Mouse (Mus musculus): ENCODE data around the gene Crybg2. TPM values are rescaled to one million over a fixed set of nuclear protein-coding genes. Genes with fewer than 3 reads are reported as not detected.

Crybg2 gene
- polyA plus RNA-seq, 1 experiment from 2014 or later: 0.52 TPM

- peaks cover 3% of the 10 kb centered on the region for H3K36me3 ChIP-seq (ENCODE audit: control insufficient read depth, insufficient read depth, low read length)
- ATAC-seq (replicated peaks; ENCODE audit: insufficient number of reproducible peaks, low FRiP score, low TSS enrichment): no peak
- H3K4me1 ChIP-seq (ENCODE audit: control insufficient read depth, insufficient read depth, low read length): peaks cover 23% of the 10 kb centered on the region
Measured at GRCm38 (mm10) chr4:134129482-134129881, 68.9 kb downstream of the Crybg2 start.

GRCm38 (mm10) chr4:134132117-134132516 lies 71.5 kb downstream of the Crybg2 start:
- no peak for ATAC-seq (replicated peaks; ENCODE audit: insufficient number of reproducible peaks, low FRiP score, low TSS enrichment)
- no peak overlapping the region for H3K4me2 ChIP-seq
- H3K27ac ChIP-seq (ENCODE audit: low read depth, low read length): no peak overlapping the region
- H3K9ac ChIP-seq (ENCODE audit: low read depth, low read length): no peak overlapping the region
- peaks cover 3% of the 10 kb centered on the region for H3K36me3 ChIP-seq (ENCODE audit: control insufficient read depth, insufficient read depth, low read length)
- WGBS (ENCODE audit: insufficient replicate concordance): 69% methylated on average over 3 of the region's 3 CpGs
- peaks cover 29% of the 10 kb centered on the region for H3K4me1 ChIP-seq (ENCODE audit: control insufficient read depth, insufficient read depth, low read length)
- no peaks in the 10 kb centered on the region for H3K27me3 ChIP-seq (ENCODE audit: control insufficient read depth, insufficient read depth, low read length)
- no peak overlapping the region for H3K4me3 ChIP-seq (ENCODE audit: low read depth, low read length)
- H3K9me3 ChIP-seq (replicated peaks; ENCODE audit: control insufficient read depth, low read length): no peaks in the 10 kb centered on the region

More at GRCm38 (mm10) chr4:134129482-134129881, 68.9 kb downstream of the Crybg2 start:
- peak overlapping the region; percentile 89; the same call in 1 of the 2 replicates for H3K9ac ChIP-seq (ENCODE audit: low read depth, low read length)
- no peaks in the 10 kb centered on the region for H3K27me3 ChIP-seq (ENCODE audit: control insufficient read depth, insufficient read depth, low read length)
- H3K4me3 ChIP-seq (ENCODE audit: low read depth, low read length): peak overlapping the region; percentile 89; the same call in 1 of the 2 replicates
- peak overlapping the region; percentile 86 for H3K27ac ChIP-seq (ENCODE audit: low read depth, low read length)
- WGBS (ENCODE audit: insufficient replicate concordance): 25% methylated on average over 6 of the region's 6 CpGs
- H3K9me3 ChIP-seq (replicated peaks; ENCODE audit: control insufficient read depth, low read length): no peaks in the 10 kb centered on the region
- H3K4me2 ChIP-seq: peak overlapping the region; percentile 81

GRCm38 (mm10) chr4:134132519-134133095 lies 72.0 kb downstream of the Crybg2 start:
- Histone ChIP-seq H3K4me3 (ENCODE audit: low read depth, low read length) (no peak overlapping the region), H3K9ac (ENCODE audit: low read depth, low read length) (no peak overlapping the region), H3K4me2 (no peak overlapping the region), H3K27ac (ENCODE audit: low read depth, low read length) (no peak overlapping the region), H3K36me3 (ENCODE audit: control insufficient read depth, insufficient read depth, low read length) (peaks cover 3% of the 10 kb centered on the region; the same call in 1 of the 2 replicates), H3K4me1 (ENCODE audit: control insufficient read depth, insufficient read depth, low read length) (peaks cover 28% of the 10 kb centered on the region), H3K27me3 (ENCODE audit: control insufficient read depth, insufficient read depth, low read length) (no peaks in the 10 kb centered on the region), H3K9me3 (replicated peaks; ENCODE audit: control insufficient read depth, low read length) (no peaks in the 10 kb centered on the region)
- no peak for ATAC-seq (replicated peaks; ENCODE audit: insufficient number of reproducible peaks, low FRiP score, low TSS enrichment)
- 57% methylated on average over 8 of the region's 8 CpGs for WGBS (ENCODE audit: insufficient replicate concordance)

- ATAC-seq (replicated peaks; ENCODE audit: insufficient number of reproducible peaks, low FRiP score, low TSS enrichment): no peak
- Histone ChIP-seq H3K9me3 (replicated peaks; ENCODE audit: control insufficient read depth, low read length) (no peaks in the 10 kb centered on the region), H3K27ac (ENCODE audit: low read depth, low read length) (peak overlapping the region; percentile 22; the same call in 1 of the 2 replicates), H3K4me3 (ENCODE audit: low read depth, low read length) (no peak overlapping the region), H3K9ac (ENCODE audit: low read depth, low read length) (0 out of 2 replicates have a peak overlapping the region, but pooled peaks have one; percentile 28), H3K27me3 (ENCODE audit: control insufficient read depth, insufficient read depth, low read length) (no peaks in the 10 kb centered on the region), H3K4me2 (no peak overlapping the region), H3K36me3 (ENCODE audit: control insufficient read depth, insufficient read depth, low read length) (no peaks in the 10 kb centered on the region), H3K4me1 (ENCODE audit: control insufficient read depth, insufficient read depth, low read length) (peaks cover 15% of the 10 kb centered on the region)
- WGBS (ENCODE audit: insufficient replicate concordance): 41% methylated on average over 3 of the region's 3 CpGs
Measured at GRCm38 (mm10) chr4:134136280-134136926, 75.8 kb downstream of the Crybg2 start.

- H3K27me3 ChIP-seq (ENCODE audit: control insufficient read depth, insufficient read depth, low read length): no peaks in the 10 kb centered on the region
- no peaks in the 10 kb centered on the region for H3K36me3 ChIP-seq (ENCODE audit: control insufficient read depth, insufficient read depth, low read length)
- no peak overlapping the region for H3K9ac ChIP-seq (ENCODE audit: low read depth, low read length)
- H3K4me1 ChIP-seq (ENCODE audit: control insufficient read depth, insufficient read depth, low read length): peaks cover 11% of the 10 kb centered on the region
- H3K4me3 ChIP-seq (ENCODE audit: low read depth, low read length): no peak overlapping the region
- WGBS (ENCODE audit: insufficient replicate concordance): 87% methylated on average over 2 of the region's 2 CpGs
- ATAC-seq (replicated peaks; ENCODE audit: insufficient number of reproducible peaks, low FRiP score, low TSS enrichment): no peak
- H3K27ac ChIP-seq (ENCODE audit: low read depth, low read length): no peak overlapping the region
- H3K9me3 ChIP-seq (replicated peaks; ENCODE audit: control insufficient read depth, low read length): no peaks in the 10 kb centered on the region
- no peak overlapping the region for H3K4me2 ChIP-seq
Measured at GRCm38 (mm10) chr4:134138857-134139256, 78.2 kb downstream of the Crybg2 start.

Other genes starting within 250 kb of the Crybg2 start
- gene Rps6ka1, start 173.0 kb upstream of the Crybg2 start, polyA plus RNA-seq (2014; fragmentation: Nextera tagmentation; extraction: Ambion mirVana): 20.9 and 23.1 TPM in 2 replicates
- 2,081 and 2,101 TPM in 2 replicates for gene Hmgn2, start 92.2 kb upstream of the Crybg2 start, polyA plus RNA-seq (2014; fragmentation: Nextera tagmentation; extraction: Ambion mirVana)
- 35.3 and 35.6 TPM in 2 replicates for gene Dhdds, start 59.9 kb upstream of the Crybg2 start, polyA plus RNA-seq (2014; fragmentation: Nextera tagmentation; extraction: Ambion mirVana)
- 0.21 and 0.30 TPM in 2 replicates for gene Lin28a, start 42.0 kb upstream of the Crybg2 start, polyA plus RNA-seq (2014; fragmentation: Nextera tagmentation; extraction: Ambion mirVana)
- gene Zfp683, start 7.0 kb upstream of the Crybg2 start, polyA plus RNA-seq (2014; fragmentation: Nextera tagmentation; extraction: Ambion mirVana): not detected in 2 replicates
- 3.9 and 6.2 TPM in 2 replicates for gene Cd52, start 34.3 kb downstream of the Crybg2 start, polyA plus RNA-seq (2014; fragmentation: Nextera tagmentation; extraction: Ambion mirVana)
- gene Ubxn11, start 41.8 kb downstream of the Crybg2 start, polyA plus RNA-seq (2014; fragmentation: Nextera tagmentation; extraction: Ambion mirVana): 2.0 and 3.2 TPM in 2 replicates
- gene Sh3bgrl3, start 68.0 kb downstream of the Crybg2 start, polyA plus RNA-seq (2014; fragmentation: Nextera tagmentation; extraction: Ambion mirVana): 179 and 220 TPM in 2 replicates
- 23.1 and 27.9 TPM in 2 replicates for gene Cep85, start 126.3 kb downstream of the Crybg2 start, polyA plus RNA-seq (2014; fragmentation: Nextera tagmentation; extraction: Ambion mirVana)
- not detected in 2 replicates for gene Gm7534, start 142.2 kb downstream of the Crybg2 start, polyA plus RNA-seq (2014; fragmentation: Nextera tagmentation; extraction: Ambion mirVana)
- gene Catsper4, start 166.6 kb downstream of the Crybg2 start, polyA plus RNA-seq (2014; fragmentation: Nextera tagmentation; extraction: Ambion mirVana): not detected in 2 replicates
- gene Cnksr1, start 177.6 kb downstream of the Crybg2 start, polyA plus RNA-seq (2014; fragmentation: Nextera tagmentation; extraction: Ambion mirVana): 0.63 and 0.97 TPM in 2 replicates
- gene E130218I03Rik, start 182.8 kb downstream of the Crybg2 start, polyA plus RNA-seq (2014; fragmentation: Nextera tagmentation; extraction: Ambion mirVana): 0.23 TPM in 1 of 2 replicates, not detected in the other
- gene Zfp593, start 184.8 kb downstream of the Crybg2 start, polyA plus RNA-seq (2014; fragmentation: Nextera tagmentation; extraction: Ambion mirVana): 11.5 and 12.4 TPM in 2 replicates
- not detected in 2 replicates for gene Gm30191, start 186.1 kb downstream of the Crybg2 start, polyA plus RNA-seq (2014; fragmentation: Nextera tagmentation; extraction: Ambion mirVana)
- gene Grrp1, start 193.3 kb downstream of the Crybg2 start, polyA plus RNA-seq (2014; fragmentation: Nextera tagmentation; extraction: Ambion mirVana): 3.7 and 4.4 TPM in 2 replicates
- gene Pdik1l, start 227.1 kb downstream of the Crybg2 start, polyA plus RNA-seq (2014; fragmentation: Nextera tagmentation; extraction: Ambion mirVana): 13.7 and 16.3 TPM in 2 replicates